Mouse (Mus musculus): ENCODE data around the gene Ermp1. TPM values are rescaled to one million over a fixed set of nuclear protein-coding genes. Genes with fewer than 3 reads are reported as not detected.
"Not testable (repeated sequence)": the region's sequence is repeated elsewhere in the genome, so short reads cannot be mapped to it uniquely, and the experiment has no call there.

Ermp1 gene
- polyA plus RNA-seq, 1 experiment from 2014 or later: 7.4 TPM

DNA sequence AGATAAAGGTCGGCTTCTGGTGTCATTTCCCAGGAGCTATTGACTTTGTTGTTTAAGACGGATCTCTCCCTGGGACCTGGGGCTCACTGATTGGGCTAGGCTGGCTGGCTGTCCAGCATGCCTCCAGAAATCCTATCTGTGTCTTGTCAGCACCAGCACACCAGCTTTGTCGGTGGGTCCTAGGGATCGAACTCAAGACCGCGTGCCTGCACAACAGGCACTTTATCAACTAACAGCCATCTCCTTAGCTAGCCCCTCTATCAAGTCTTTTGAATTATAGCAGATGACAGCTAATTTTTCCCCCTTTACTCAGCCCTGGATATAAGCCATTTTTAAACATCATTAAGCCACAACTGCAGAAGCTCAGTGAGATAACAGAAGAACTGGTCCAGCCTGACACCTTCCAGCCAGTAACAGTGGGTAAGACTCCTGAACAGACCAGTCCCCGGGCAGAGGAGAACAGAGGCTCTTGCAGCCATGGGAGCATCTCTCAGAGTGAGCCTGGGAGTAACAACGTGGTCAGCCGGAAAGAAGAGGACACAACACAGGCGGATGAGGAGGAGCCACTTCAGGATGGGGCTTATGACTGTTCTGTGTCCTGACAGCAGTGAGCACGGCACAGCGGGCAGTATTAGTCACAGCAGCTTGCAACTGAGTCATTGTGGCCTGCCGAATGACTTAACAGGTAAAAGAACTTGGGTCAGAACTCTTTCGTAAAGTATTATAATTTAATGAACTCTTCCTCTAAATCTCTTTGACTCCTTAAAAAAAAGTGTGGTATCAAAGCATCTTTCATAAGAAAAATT, 44.5 kb downstream of the Ermp1 start:
- no peak for ATAC-seq (ENCODE audit: insufficient number of reproducible peaks, insufficient read depth, low FRiP score, low read depth)
- Histone ChIP-seq H3K4me1 (ENCODE audit: control insufficient read depth in 2 of 2, insufficient read depth in 2 of 2, low read length in 2 of 2) (no peaks in the 10 kb centered on the region), H3K9ac (ENCODE audit: low read length) (no peak overlapping the region), H3K27me3 (ENCODE audit: control insufficient read depth, insufficient read depth, low read length) (peaks cover 16% of the 10 kb centered on the region), H3K9me3 (ENCODE audit: control insufficient read depth, low read length) (no peaks in the 10 kb centered on the region), H3K36me3 (ENCODE audit: control insufficient read depth, insufficient read depth, low read length) (peaks cover 67% of the 10 kb centered on the region), H3K4me3 (ENCODE audit: control insufficient read depth in 1 of 2, insufficient read depth in 1 of 2, low read depth in 1 of 2, low read length in 2 of 2) (no peak overlapping the region), H3K4me2 (ENCODE audit: low read length) (no peak overlapping the region), H3K27ac (replicated peaks in 1 of 2; ENCODE audit: control insufficient read depth in 1 of 2, insufficient read depth in 1 of 2, low read depth in 2 of 2, low read length in 2 of 2) (no peak overlapping the region)
- WGBS: 78% methylated on average over 14 of the region's 14 CpGs

DNA sequence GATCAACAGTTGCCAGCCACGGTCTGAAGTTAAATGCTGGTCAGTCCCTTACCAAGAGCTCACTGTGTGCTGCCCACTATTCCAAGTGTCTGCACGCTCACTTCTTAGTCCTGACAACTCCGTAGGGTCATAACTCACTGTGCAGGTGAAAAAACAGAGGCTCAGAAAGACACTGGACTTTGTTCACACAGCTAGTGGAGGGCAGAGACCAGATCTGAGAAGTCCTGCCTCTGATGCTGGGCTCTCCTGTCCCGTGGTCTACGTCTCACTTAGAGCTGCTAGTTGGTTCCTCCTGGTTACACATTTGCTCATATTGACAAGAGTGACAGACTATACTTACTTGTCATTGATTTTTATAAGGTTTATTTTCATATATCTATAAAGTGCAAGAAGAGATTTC, 49.2 kb downstream of the Ermp1 start:
- Histone ChIP-seq H3K9me3 (ENCODE audit: control insufficient read depth, low read length) (no peaks in the 10 kb centered on the region), H3K27ac (replicated peaks in 1 of 2; ENCODE audit: control insufficient read depth in 1 of 2, insufficient read depth in 1 of 2, low read depth in 2 of 2, low read length in 2 of 2) (no peak overlapping the region), H3K4me3 (ENCODE audit: control insufficient read depth in 1 of 2, insufficient read depth in 1 of 2, low read depth in 1 of 2, low read length in 2 of 2) (no peak overlapping the region), H3K36me3 (ENCODE audit: control insufficient read depth, insufficient read depth, low read length) (peaks cover 79% of the 10 kb centered on the region), H3K4me1 (ENCODE audit: control insufficient read depth in 2 of 2, insufficient read depth in 2 of 2, low read length in 2 of 2) (no peaks in the 10 kb centered on the region), H3K4me2 (ENCODE audit: low read length) (no peak overlapping the region), H3K27me3 (ENCODE audit: control insufficient read depth, insufficient read depth, low read length) (0 out of 2 replicates have a peak, but pooled peaks cover 4% of the 10 kb centered on the region), H3K9ac (ENCODE audit: low read length) (no peak overlapping the region)
- WGBS: 94% methylated on average over 5 of the region's 5 CpGs
- no peak for ATAC-seq (ENCODE audit: insufficient number of reproducible peaks, insufficient read depth, low FRiP score, low read depth)

DNA sequence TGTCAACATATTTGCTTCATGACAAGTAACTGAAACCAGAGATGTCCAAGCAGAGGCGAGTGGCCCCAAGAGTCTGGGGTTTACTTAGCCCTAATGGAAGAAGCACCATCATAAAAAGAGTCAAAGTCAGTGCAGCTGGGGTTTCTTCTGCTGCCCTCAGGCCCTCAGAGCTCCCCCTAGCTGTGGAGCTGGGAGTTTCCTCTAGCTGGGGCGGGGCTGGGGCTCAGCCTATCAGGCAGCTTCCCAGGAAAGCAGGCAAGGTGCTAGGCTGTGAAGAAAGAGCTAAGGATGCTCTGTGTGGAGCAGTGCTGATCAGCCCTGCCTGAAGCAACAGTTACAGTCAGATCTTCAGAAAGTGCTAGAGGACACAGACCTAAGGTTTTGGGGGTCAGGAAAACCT, 51.2 kb downstream of the Ermp1 start:
- Histone ChIP-seq H3K27ac (replicated peaks in 1 of 2; ENCODE audit: control insufficient read depth in 1 of 2, insufficient read depth in 1 of 2, low read depth in 2 of 2, low read length in 2 of 2) (no peak overlapping the region), H3K4me1 (ENCODE audit: control insufficient read depth in 2 of 2, insufficient read depth in 2 of 2, low read length in 2 of 2) (no peaks in the 10 kb centered on the region), H3K4me3 (ENCODE audit: control insufficient read depth in 1 of 2, insufficient read depth in 1 of 2, low read depth in 1 of 2, low read length in 2 of 2) (no peak overlapping the region), H3K9ac (ENCODE audit: low read length) (no peak overlapping the region), H3K9me3 (ENCODE audit: control insufficient read depth, low read length) (no peaks in the 10 kb centered on the region), H3K36me3 (ENCODE audit: control insufficient read depth, insufficient read depth, low read length) (peaks cover 59% of the 10 kb centered on the region), H3K4me2 (ENCODE audit: low read length) (no peak overlapping the region), H3K27me3 (ENCODE audit: control insufficient read depth, insufficient read depth, low read length) (no peaks in the 10 kb centered on the region)
- ATAC-seq (ENCODE audit: insufficient number of reproducible peaks, insufficient read depth, low FRiP score, low read depth): no peak
- WGBS: 100% methylated on average over 2 of the region's 2 CpGs

DNA sequence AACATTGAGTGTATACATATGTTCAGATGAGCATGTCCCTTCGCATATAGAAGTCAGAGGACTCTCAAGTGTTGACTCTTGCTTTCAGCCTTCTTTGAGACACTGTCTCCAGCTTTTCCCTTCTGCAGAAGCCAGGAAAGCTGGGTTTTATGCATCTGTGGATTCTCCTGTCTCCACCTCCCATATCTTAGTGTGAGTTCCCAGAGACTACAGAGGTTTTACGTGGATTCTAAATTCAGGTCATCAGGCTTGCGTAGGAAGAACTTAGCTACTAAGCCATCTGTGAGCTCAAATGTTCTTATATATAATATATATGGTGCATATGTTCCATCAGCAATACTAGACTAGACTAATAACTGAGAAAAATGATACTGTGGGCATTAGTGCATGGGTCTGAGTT, 51.9 kb downstream of the Ermp1 start:
- no peak overlapping the region for H3K4me2 ChIP-seq (ENCODE audit: low read length)
- H3K27ac ChIP-seq (replicated peaks in 1 of 2; ENCODE audit: control insufficient read depth in 1 of 2, insufficient read depth in 1 of 2, low read depth in 2 of 2, low read length in 2 of 2): no peak overlapping the region
- no peak overlapping the region for H3K4me3 ChIP-seq (ENCODE audit: control insufficient read depth in 1 of 2, insufficient read depth in 1 of 2, low read depth in 1 of 2, low read length in 2 of 2)
- 93% methylated on average over 3 of the region's 3 CpGs for WGBS
- no peaks in the 10 kb centered on the region for H3K27me3 ChIP-seq (ENCODE audit: control insufficient read depth, insufficient read depth, low read length)
- H3K36me3 ChIP-seq (ENCODE audit: control insufficient read depth, insufficient read depth, low read length): peaks cover 60% of the 10 kb centered on the region
- H3K9ac ChIP-seq (ENCODE audit: low read length): no peak overlapping the region
- H3K9me3 ChIP-seq (ENCODE audit: control insufficient read depth, low read length): no peaks in the 10 kb centered on the region
- no peak for ATAC-seq (ENCODE audit: insufficient number of reproducible peaks, insufficient read depth, low FRiP score, low read depth)
- H3K4me1 ChIP-seq (ENCODE audit: control insufficient read depth in 2 of 2, insufficient read depth in 2 of 2, low read length in 2 of 2): no peaks in the 10 kb centered on the region

DNA sequence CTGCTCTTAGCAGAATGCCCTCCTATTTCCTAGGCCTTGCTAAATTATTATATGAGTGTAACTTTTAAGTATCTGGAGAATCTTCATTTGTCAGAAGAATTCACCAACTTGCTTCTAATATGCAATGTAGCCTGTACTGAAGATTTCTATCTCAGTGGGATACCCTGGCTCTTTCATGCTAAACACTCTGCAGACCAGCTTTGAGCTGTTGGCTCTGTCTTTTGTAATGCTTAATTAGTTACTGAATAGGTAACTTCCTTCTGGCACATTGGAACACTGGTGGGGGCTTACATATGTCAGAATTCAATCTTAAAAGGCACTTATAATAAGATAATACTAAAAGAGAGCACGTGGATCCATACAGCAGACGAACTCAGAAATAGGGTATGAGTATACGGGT, 54.4 kb downstream of the Ermp1 start:
- not testable (repeated sequence) for H3K4me1 ChIP-seq (ENCODE audit: control insufficient read depth in 2 of 2, insufficient read depth in 2 of 2, low read length in 2 of 2); H3K27ac ChIP-seq (replicated peaks in 1 of 2; ENCODE audit: control insufficient read depth in 1 of 2, insufficient read depth in 1 of 2, low read depth in 2 of 2, low read length in 2 of 2); H3K9me3 ChIP-seq (ENCODE audit: control insufficient read depth, low read length); H3K9ac ChIP-seq (ENCODE audit: low read length); H3K4me2 ChIP-seq (ENCODE audit: low read length); H3K4me3 ChIP-seq (ENCODE audit: control insufficient read depth in 1 of 2, insufficient read depth in 1 of 2, low read depth in 1 of 2, low read length in 2 of 2); H3K27me3 ChIP-seq (ENCODE audit: control insufficient read depth, insufficient read depth, low read length); ATAC-seq (ENCODE audit: insufficient number of reproducible peaks, insufficient read depth, low FRiP score, low read depth)
- peaks cover 43% of the 10 kb centered on the region for H3K36me3 ChIP-seq (ENCODE audit: control insufficient read depth, insufficient read depth, low read length)
- 86% methylated on average over 3 of the region's 3 CpGs for WGBS

DNA sequence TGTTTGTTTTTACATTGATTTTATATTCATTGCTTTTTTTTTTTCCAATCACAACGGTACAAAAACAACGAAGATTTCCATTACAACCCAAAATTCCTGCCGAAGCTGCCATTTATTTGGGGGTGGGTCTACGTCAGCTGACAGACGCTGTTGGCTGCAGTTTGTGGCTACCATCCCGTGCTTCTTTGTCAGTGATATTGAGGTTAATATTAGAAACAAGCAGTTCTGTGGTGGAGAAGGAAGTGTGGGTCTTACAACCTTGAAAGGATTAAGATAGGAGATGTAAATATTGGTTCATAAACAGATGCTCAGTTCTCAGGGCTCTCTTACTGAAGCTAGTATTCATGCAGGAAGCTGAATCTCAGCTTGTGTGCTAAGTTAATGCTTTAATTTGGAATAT, 64.5 kb downstream of the Ermp1 start:
- ATAC-seq (ENCODE audit: insufficient number of reproducible peaks, insufficient read depth, low FRiP score, low read depth): no peak
- H3K27me3 ChIP-seq (ENCODE audit: control insufficient read depth, insufficient read depth, low read length): no peaks in the 10 kb centered on the region
- H3K4me2 ChIP-seq (ENCODE audit: low read length): no peak overlapping the region
- H3K4me1 ChIP-seq (ENCODE audit: control insufficient read depth in 2 of 2, insufficient read depth in 2 of 2, low read length in 2 of 2): no peaks in the 10 kb centered on the region
- H3K9ac ChIP-seq (ENCODE audit: low read length): no peak overlapping the region
- no peak overlapping the region for H3K4me3 ChIP-seq (ENCODE audit: control insufficient read depth in 1 of 2, insufficient read depth in 1 of 2, low read depth in 1 of 2, low read length in 2 of 2)
- H3K9me3 ChIP-seq (ENCODE audit: control insufficient read depth, low read length): no peaks in the 10 kb centered on the region
- peaks cover 66% of the 10 kb centered on the region for H3K36me3 ChIP-seq (ENCODE audit: control insufficient read depth, insufficient read depth, low read length)
- WGBS: 82% methylated on average over 6 of the region's 6 CpGs
- H3K27ac ChIP-seq (replicated peaks in 1 of 2; ENCODE audit: control insufficient read depth in 1 of 2, insufficient read depth in 1 of 2, low read depth in 2 of 2, low read length in 2 of 2): no peak overlapping the region

DNA sequence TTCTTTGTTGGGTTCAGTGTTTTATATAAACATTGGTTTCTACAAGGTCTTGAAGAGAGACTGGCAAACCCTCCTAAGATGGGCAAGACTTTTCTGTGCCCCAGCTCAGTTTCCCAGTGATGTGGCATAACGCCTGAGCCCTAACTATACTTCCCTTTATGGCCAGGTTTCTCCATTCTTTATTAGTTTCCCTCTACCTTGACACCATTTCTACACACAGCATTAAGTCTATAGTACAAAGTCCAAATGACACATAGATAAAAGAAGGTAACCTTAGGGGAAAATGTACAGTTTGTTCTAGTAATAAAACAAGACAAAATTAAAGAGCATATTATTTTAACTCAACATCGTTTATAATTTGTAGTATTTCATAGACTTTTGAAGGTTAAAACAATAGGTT, 65.8 kb downstream of the Ermp1 start:
- Histone ChIP-seq H3K9me3 (ENCODE audit: control insufficient read depth, low read length) (no peaks in the 10 kb centered on the region), H3K27ac (replicated peaks in 1 of 2; ENCODE audit: control insufficient read depth in 1 of 2, insufficient read depth in 1 of 2, low read depth in 2 of 2, low read length in 2 of 2) (no peak overlapping the region), H3K27me3 (ENCODE audit: control insufficient read depth, insufficient read depth, low read length) (no peaks in the 10 kb centered on the region), H3K9ac (ENCODE audit: low read length) (no peak overlapping the region), H3K4me1 (ENCODE audit: control insufficient read depth in 2 of 2, insufficient read depth in 2 of 2, low read length in 2 of 2) (no peaks in the 10 kb centered on the region), H3K4me2 (ENCODE audit: low read length) (no peak overlapping the region), H3K36me3 (ENCODE audit: control insufficient read depth, insufficient read depth, low read length) (peaks cover 64% of the 10 kb centered on the region), H3K4me3 (ENCODE audit: control insufficient read depth in 1 of 2, insufficient read depth in 1 of 2, low read depth in 1 of 2, low read length in 2 of 2) (no peak overlapping the region)
- WGBS: 84% methylated on average over 2 of the region's 2 CpGs
- ATAC-seq (ENCODE audit: insufficient number of reproducible peaks, insufficient read depth, low FRiP score, low read depth): no peak

DNA sequence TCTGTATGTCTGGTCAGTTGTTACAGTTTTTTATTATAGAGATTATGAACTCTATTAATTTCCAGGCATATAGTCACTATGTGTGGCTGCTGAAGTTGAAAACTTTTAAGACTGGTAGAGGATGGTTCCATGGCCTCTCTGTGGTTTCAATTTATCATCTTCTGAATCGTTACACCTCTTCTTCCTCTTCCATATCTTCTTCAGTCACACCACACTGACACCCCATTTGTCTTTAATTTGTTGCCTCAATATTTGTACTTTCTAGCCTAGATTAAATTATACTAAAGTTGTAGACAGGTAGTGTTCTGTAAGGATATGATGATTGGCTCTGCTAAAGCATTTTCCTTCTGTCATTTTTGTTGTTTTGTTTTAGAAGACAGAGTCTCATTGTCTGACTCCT, 81.7 kb downstream of the Ermp1 start:
- Histone ChIP-seq H3K4me2 (ENCODE audit: low read length) (no peak overlapping the region), H3K9me3 (ENCODE audit: control insufficient read depth, low read length) (no peaks in the 10 kb centered on the region), H3K9ac (ENCODE audit: low read length) (no peak overlapping the region), H3K4me1 (ENCODE audit: control insufficient read depth in 2 of 2, insufficient read depth in 2 of 2, low read length in 2 of 2) (peaks cover 0 to 4% of the 10 kb centered on the region in 2 experiments; a peak in 1 of 4 replicates), H3K27ac (replicated peaks in 1 of 2; ENCODE audit: control insufficient read depth in 1 of 2, insufficient read depth in 1 of 2, low read depth in 2 of 2, low read length in 2 of 2) (no peak overlapping the region), H3K27me3 (ENCODE audit: control insufficient read depth, insufficient read depth, low read length) (no peaks in the 10 kb centered on the region), H3K36me3 (ENCODE audit: control insufficient read depth, insufficient read depth, low read length) (peaks cover 18% of the 10 kb centered on the region), H3K4me3 (ENCODE audit: control insufficient read depth in 1 of 2, insufficient read depth in 1 of 2, low read depth in 1 of 2, low read length in 2 of 2) (no peak overlapping the region)
- WGBS: 78% methylated on average over 1 of the region's 1 CpGs
- no peak for ATAC-seq (ENCODE audit: insufficient number of reproducible peaks, insufficient read depth, low FRiP score, low read depth)

Measured in heart, embryonic 14.5 days (tissue).